Mouse (Mus musculus): ENCODE measurements around the gene Ldlrad3. TPM values are rescaled to one million over a fixed set of nuclear protein-coding genes. Genes with fewer than 3 reads are reported as not detected.
A peak's percentile ranks its signal among the peaks of the same experiment; 100 is the strongest.

Ldlrad3 gene
- polyA plus RNA-seq, 1 experiment from 2014 or later = 30.7 TPM

GRCm38 (mm10) chr2:102125042-102125441 lies 61.1 kb downstream of the Ldlrad3 start:
- Histone ChIP-seq H3K36me3 (no peaks in the 10 kb centered on the region), H3K4me1 (peaks cover 30% of the 10 kb centered on the region), H3K9me3 (replicated peaks) (no peaks in the 10 kb centered on the region), H3K4me3 (replicated peaks) (no peak overlapping the region), H3K9ac (replicated peaks) (no peak overlapping the region), H3K4me2 (no peak overlapping the region), H3K27ac (replicated peaks) (no peak overlapping the region), H3K27me3 (replicated peaks) (no peaks in the 10 kb centered on the region)
- ATAC-seq (ENCODE audit: low FRiP score) = no peak
- WGBS = 68% methylated on average over 4 of the region's 4 CpGs

GRCm38 (mm10) chr2:102122146-102122515 lies 64.1 kb downstream of the Ldlrad3 start:
- peaks cover 44% of the 10 kb centered on the region for H3K4me1 ChIP-seq
- 52% methylated on average over 1 of the region's 1 CpGs for WGBS
- H3K9me3 ChIP-seq (replicated peaks) = no peaks in the 10 kb centered on the region
- no peak overlapping the region for H3K9ac ChIP-seq (replicated peaks)
- H3K36me3 ChIP-seq = no peaks in the 10 kb centered on the region
- ATAC-seq (ENCODE audit: low FRiP score) = no peak
- no peaks in the 10 kb centered on the region for H3K27me3 ChIP-seq (replicated peaks)
- no peak overlapping the region for H3K4me3 ChIP-seq (replicated peaks)
- H3K4me2 ChIP-seq = no peak overlapping the region
- H3K27ac ChIP-seq (replicated peaks) = no peak overlapping the region

GRCm38 (mm10) chr2:102121440-102122145 lies 64.6 kb downstream of the Ldlrad3 start:
- H3K27me3 ChIP-seq (replicated peaks) = no peaks in the 10 kb centered on the region
- no peak for ATAC-seq (ENCODE audit: low FRiP score)
- H3K9ac ChIP-seq (replicated peaks) = no peak overlapping the region
- no peak overlapping the region for H3K4me2 ChIP-seq
- H3K36me3 ChIP-seq = no peaks in the 10 kb centered on the region
- peaks cover 47% of the 10 kb centered on the region for H3K4me1 ChIP-seq
- no peak overlapping the region for H3K4me3 ChIP-seq (replicated peaks)
- H3K9me3 ChIP-seq (replicated peaks) = no peaks in the 10 kb centered on the region
- 0 out of 2 replicates have a peak overlapping the region, but pooled peaks have one; percentile 23 for H3K27ac ChIP-seq (replicated peaks)
- 48% methylated on average over 4 of the region's 4 CpGs for WGBS

GRCm38 (mm10) chr2:102119751-102120505 lies 66.3 kb downstream of the Ldlrad3 start:
- H3K27ac ChIP-seq (replicated peaks) = no peak overlapping the region
- ATAC-seq (ENCODE audit: low FRiP score) = no peak

GRCm38 (mm10) chr2:102118988-102119460 lies 67.2 kb downstream of the Ldlrad3 start:
- no peaks in the 10 kb centered on the region for H3K36me3 ChIP-seq
- H3K9ac ChIP-seq (replicated peaks) = no peak overlapping the region
- H3K4me3 ChIP-seq (replicated peaks) = no peak overlapping the region
- H3K27me3 ChIP-seq (replicated peaks) = no peaks in the 10 kb centered on the region
- H3K27ac ChIP-seq (replicated peaks) = no peak overlapping the region
- H3K4me1 ChIP-seq = peaks cover 49% of the 10 kb centered on the region
- no peak for ATAC-seq (ENCODE audit: low FRiP score)
- H3K4me2 ChIP-seq = no peak overlapping the region
- 36% methylated on average over 15 of the region's 15 CpGs for WGBS
- H3K9me3 ChIP-seq (replicated peaks) = no peaks in the 10 kb centered on the region

More at GRCm38 (mm10) chr2:102119751-102120505, 66.3 kb downstream of the Ldlrad3 start:
- Histone ChIP-seq H3K9ac (replicated peaks) (no peak overlapping the region), H3K27me3 (replicated peaks) (no peaks in the 10 kb centered on the region), H3K4me2 (no peak overlapping the region), H3K36me3 (no peaks in the 10 kb centered on the region), H3K9me3 (replicated peaks) (no peaks in the 10 kb centered on the region), H3K4me1 (peaks cover 44% of the 10 kb centered on the region), H3K4me3 (replicated peaks) (no peak overlapping the region)
- 47% methylated on average over 12 of the region's 12 CpGs for WGBS

GRCm38 (mm10) chr2:102117402-102117760 lies 68.8 kb downstream of the Ldlrad3 start:
- no peak for ATAC-seq (ENCODE audit: low FRiP score)
- Histone ChIP-seq H3K27ac (replicated peaks) (0 out of 2 replicates have a peak overlapping the region, but pooled peaks have one; percentile 11), H3K4me1 (peaks cover 49% of the 10 kb centered on the region), H3K9ac (replicated peaks) (no peak overlapping the region), H3K4me2 (no peak overlapping the region), H3K4me3 (replicated peaks) (no peak overlapping the region), H3K9me3 (replicated peaks) (no peaks in the 10 kb centered on the region), H3K36me3 (no peaks in the 10 kb centered on the region), H3K27me3 (replicated peaks) (no peaks in the 10 kb centered on the region)
- WGBS = 42% methylated on average over 6 of the region's 6 CpGs

GRCm38 (mm10) chr2:102116521-102117401 lies 69.4 kb downstream of the Ldlrad3 start:
- 58% methylated on average over 9 of the region's 9 CpGs for WGBS

GRCm38 (mm10) chr2:102113801-102114200 lies 72.4 kb downstream of the Ldlrad3 start:
- Histone ChIP-seq H3K36me3 (0 out of 2 replicates have a peak, but pooled peaks cover 2% of the 10 kb centered on the region), H3K4me3 (replicated peaks) (no peak overlapping the region), H3K27ac (replicated peaks) (no peak overlapping the region), H3K9me3 (replicated peaks) (no peaks in the 10 kb centered on the region), H3K4me2 (no peak overlapping the region), H3K27me3 (replicated peaks) (no peaks in the 10 kb centered on the region), H3K4me1 (peaks cover 23% of the 10 kb centered on the region), H3K9ac (replicated peaks) (no peak overlapping the region)
- no peak for ATAC-seq (ENCODE audit: low FRiP score)
- 94% methylated on average over 3 of the region's 3 CpGs for WGBS

More at GRCm38 (mm10) chr2:102116521-102117401, 69.4 kb downstream of the Ldlrad3 start:
- H3K9me3 ChIP-seq (replicated peaks) = no peaks in the 10 kb centered on the region
- no peak overlapping the region for H3K9ac ChIP-seq (replicated peaks)
- peaks cover 43% of the 10 kb centered on the region for H3K4me1 ChIP-seq
- H3K36me3 ChIP-seq = 0 out of 2 replicates have a peak, but pooled peaks cover under 1% of the 10 kb centered on the region
- H3K27ac ChIP-seq (replicated peaks) = 0 out of 2 replicates have a peak overlapping the region, but pooled peaks have one; percentile 11
- no peak for ATAC-seq (ENCODE audit: low FRiP score)
- H3K4me3 ChIP-seq (replicated peaks) = no peak overlapping the region
- H3K4me2 ChIP-seq = no peak overlapping the region
- H3K27me3 ChIP-seq (replicated peaks) = no peaks in the 10 kb centered on the region

- no peak overlapping the region for H3K9ac ChIP-seq (replicated peaks)
- no peaks in the 10 kb centered on the region for H3K27me3 ChIP-seq (replicated peaks)
- H3K27ac ChIP-seq (replicated peaks) = no peak overlapping the region
- ATAC-seq (ENCODE audit: low FRiP score) = no peak
- WGBS = 87% methylated on average over 12 of the region's 12 CpGs
- peaks cover 19% of the 10 kb centered on the region for H3K4me1 ChIP-seq
- no peaks in the 10 kb centered on the region for H3K9me3 ChIP-seq (replicated peaks)
- H3K4me2 ChIP-seq = no peak overlapping the region
- H3K36me3 ChIP-seq = 0 out of 2 replicates have a peak, but pooled peaks cover 2% of the 10 kb centered on the region
- H3K4me3 ChIP-seq (replicated peaks) = no peak overlapping the region
Observed at GRCm38 (mm10) chr2:102113323-102113722, 72.9 kb downstream of the Ldlrad3 start.

GRCm38 (mm10) chr2:102111906-102112499 lies 74.2 kb downstream of the Ldlrad3 start:
- 78% methylated on average over 13 of the region's 13 CpGs for WGBS
- H3K4me2 ChIP-seq = no peak overlapping the region
- no peak overlapping the region for H3K27ac ChIP-seq (replicated peaks)
- peaks cover 8% of the 10 kb centered on the region for H3K4me1 ChIP-seq
- no peak overlapping the region for H3K4me3 ChIP-seq (replicated peaks)
- no peak for ATAC-seq (ENCODE audit: low FRiP score)
- H3K9ac ChIP-seq (replicated peaks) = no peak overlapping the region
- no peaks in the 10 kb centered on the region for H3K9me3 ChIP-seq (replicated peaks)
- 0 out of 2 replicates have a peak, but pooled peaks cover 2% of the 10 kb centered on the region for H3K36me3 ChIP-seq
- H3K27me3 ChIP-seq (replicated peaks) = no peaks in the 10 kb centered on the region

GRCm38 (mm10) chr2:102110306-102110705 lies 75.9 kb downstream of the Ldlrad3 start:
- no peak for ATAC-seq (ENCODE audit: low FRiP score)
- no peak overlapping the region for H3K9ac ChIP-seq (replicated peaks)
- H3K27me3 ChIP-seq (replicated peaks) = no peaks in the 10 kb centered on the region
- peaks cover 9% of the 10 kb centered on the region; the same call in 1 of the 2 replicates for H3K4me1 ChIP-seq
- H3K4me2 ChIP-seq = no peak overlapping the region
- no peak overlapping the region for H3K4me3 ChIP-seq (replicated peaks)
- 93% methylated on average over 2 of the region's 2 CpGs for WGBS
- 0 out of 2 replicates have a peak, but pooled peaks cover 2% of the 10 kb centered on the region for H3K36me3 ChIP-seq
- H3K27ac ChIP-seq (replicated peaks) = no peak overlapping the region
- H3K9me3 ChIP-seq (replicated peaks) = no peaks in the 10 kb centered on the region

Measured in neural tube, embryonic 15.5 days (tissue).